Mouse (Mus musculus) neural tube, embryonic 15.5 days (tissue): Measurements from ENCODE around the gene Pogk. TPM values are rescaled to one million over a fixed set of nuclear protein-coding genes. Genes with fewer than 3 reads are reported as not detected.

Source experiments
- ATAC-seq: fragments of 200-750 bp; cut with Nextera tagmentation; 2 replicates; pipeline ENCODE4 v1.8.0; 2017; ENCODE audit warnings: mild to moderate bottlenecking, moderate TSS enrichment, moderate library complexity; ENCODE audit not compliant: low FRiP score
- H3K27ac ChIP-seq: fragments of 300-500 bp; sonication (generic); replicated peaks from 2 replicates; pipeline ENCODE4 v1.5.1; 2015; ENCODE audit warnings: mild to moderate bottlenecking, inconsistent platforms
- H3K27me3 ChIP-seq: fragments of 300-500 bp; sonication (generic); replicated peaks from 2 replicates; pipeline ENCODE4 v1.6.1; 2015; ENCODE audit warnings: inconsistent platforms
- H3K36me3 ChIP-seq: fragments of 300-500 bp; sonication (generic); 2 replicates; pipeline ENCODE4 v1.6.1; 2015; ENCODE audit warnings: inconsistent platforms
- H3K4me1 ChIP-seq: fragments of 300-500 bp; sonication (generic); 2 replicates; pipeline ENCODE4 v1.6.1; 2015; ENCODE audit warnings: inconsistent platforms
- H3K4me2 ChIP-seq: fragments of 300-500 bp; sonication (generic); 2 replicates; pipeline ENCODE4 v1.6.1; 2015; ENCODE audit warnings: inconsistent platforms, mild to moderate bottlenecking, moderate library complexity
- H3K4me3 ChIP-seq: fragments of 300-500 bp; sonication (generic); replicated peaks from 2 replicates; pipeline ENCODE4 v1.5.1; 2015; ENCODE audit warnings: mild to moderate bottlenecking, inconsistent platforms
- H3K9ac ChIP-seq: fragments of 300-500 bp; sonication (generic); replicated peaks from 2 replicates; pipeline ENCODE4 v1.6.1; 2015; ENCODE audit warnings: mild to moderate bottlenecking, inconsistent platforms
- H3K9me3 ChIP-seq: fragments of 300-500 bp; sonication (generic); replicated peaks from 2 replicates; pipeline ENCODE4 v1.6.1; 2016; ENCODE audit warnings: inconsistent platforms
- WGBS: fragments of 180-500 bp; shearing (Covaris S2); methylation state at CpG from one replicate; pipeline ENCODE4 v1.1.7; 2015; ENCODE audit warnings: mixed read lengths; 5-methylcytosine and 5-hydroxymethylcytosine counted together
- polyA plus RNA-seq: library from polyadenylated mRNA; unstranded; fragments of >200 nt; fragmentation: Nextera tagmentation; extraction: Ambion mirVana; gene quantifications from 2 replicates; pipeline ENCODE4 v1.2.1, GENCODE M21; 2015

Gene Pogk
- polyA plus RNA-seq, 1 experiment from 2014 or later, result 27.6 TPM

- 27% methylated on average over 8 of the region's 8 CpGs for WGBS
- Histone ChIP-seq H3K4me3 (no peak overlapping the region), H3K4me2 (no peak overlapping the region), H3K9me3 (no peaks in the 10 kb centered on the region), H3K27ac (0 out of 2 replicates have a peak overlapping the region, but pooled peaks have one; percentile 37), H3K4me1 (peaks cover 9% of the 10 kb centered on the region), H3K9ac (no peak overlapping the region), H3K27me3 (peaks cover 8% of the 10 kb centered on the region), H3K36me3 (no peaks in the 10 kb centered on the region)
- ATAC-seq, result peak; percentile 76
These were observed 65.2 kb downstream of the Pogk start for GRCm38 (mm10) chr1:166344300-166345077.

GRCm38 (mm10) chr1:166343586-166343985 lies 66.1 kb downstream of the Pogk start:
- Histone ChIP-seq H3K36me3 (no peaks in the 10 kb centered on the region), H3K4me3 (no peak overlapping the region), H3K4me1 (peaks cover 9% of the 10 kb centered on the region), H3K27me3 (peaks cover 8% of the 10 kb centered on the region), H3K9me3 (no peaks in the 10 kb centered on the region), H3K4me2 (no peak overlapping the region), H3K27ac (0 out of 2 replicates have a peak overlapping the region, but pooled peaks have one; percentile 9), H3K9ac (no peak overlapping the region)
- no peak for ATAC-seq
- WGBS, result 42% methylated on average over 5 of the region's 5 CpGs

- H3K9me3 ChIP-seq, result no peaks in the 10 kb centered on the region
- 88% methylated on average over 1 of the region's 1 CpGs for WGBS
- H3K4me3 ChIP-seq, result no peak overlapping the region
- H3K9ac ChIP-seq, result no peak overlapping the region
- ATAC-seq, result no peak
- peaks cover 8% of the 10 kb centered on the region for H3K27me3 ChIP-seq
- no peaks in the 10 kb centered on the region for H3K36me3 ChIP-seq
- peaks cover 9% of the 10 kb centered on the region for H3K4me1 ChIP-seq
- no peak overlapping the region for H3K27ac ChIP-seq
- no peak overlapping the region for H3K4me2 ChIP-seq
These were observed 67.1 kb downstream of the Pogk start for GRCm38 (mm10) chr1:166342539-166342938.

- Histone ChIP-seq H3K9ac (no peak overlapping the region), H3K27ac (no peak overlapping the region), H3K9me3 (no peaks in the 10 kb centered on the region), H3K27me3 (peaks cover 6% of the 10 kb centered on the region), H3K4me1 (peaks cover 9% of the 10 kb centered on the region), H3K4me2 (no peak overlapping the region), H3K36me3 (no peaks in the 10 kb centered on the region), H3K4me3 (no peak overlapping the region)
- ATAC-seq, result no peak
- WGBS, result 87% methylated on average over 2 of the region's 2 CpGs
These were observed 67.6 kb downstream of the Pogk start for GRCm38 (mm10) chr1:166342060-166342459.

- no peak overlapping the region for H3K4me3 ChIP-seq
- H3K4me2 ChIP-seq, result no peak overlapping the region
- no peak for ATAC-seq
- H3K9ac ChIP-seq, result no peak overlapping the region
- no peaks in the 10 kb centered on the region for H3K9me3 ChIP-seq
- 82% methylated on average over 6 of the region's 6 CpGs for WGBS
- H3K4me1 ChIP-seq, result peaks cover 2% of the 10 kb centered on the region
- H3K27ac ChIP-seq, result no peak overlapping the region
- no peaks in the 10 kb centered on the region; the same call in none of the 2 replicates for H3K27me3 ChIP-seq
- no peaks in the 10 kb centered on the region for H3K36me3 ChIP-seq
These were observed 70.6 kb downstream of the Pogk start for GRCm38 (mm10) chr1:166339110-166339509.

Other genes starting within 250 kb of the Pogk start
- 0.22 TPM in 1 of 2 replicates, not detected in the other for gene Mael, start 171.1 kb downstream of the Pogk start, polyA plus RNA-seq
- 2.8 and 3.0 TPM in 2 replicates for gene Ildr2, start 155.7 kb downstream of the Pogk start, polyA plus RNA-seq
- gene Tada1, start 30.8 kb downstream of the Pogk start, polyA plus RNA-seq, result 69.3 and 72.4 TPM in 2 replicates
- gene Gm4846, start 87.7 kb upstream of the Pogk start, polyA plus RNA-seq, result not detected in 2 replicates
- not detected in 2 replicates for gene Gm4847, start 237.8 kb upstream of the Pogk start, polyA plus RNA-seq